Mouse (Mus musculus) cerebellum, adult 2 months (tissue): ENCODE data around the gene Nxph4.

Experiments
- CTCF ChIP-seq: fragments of 200-500 bp; IDR thresholded peaks from 2 replicates; pipeline ENCODE4 v1.5.1; 2011; ENCODE audit warnings: low read depth, mild to moderate bottlenecking, control low read depth, low read length, moderate library complexity, borderline replicate concordance; ENCODE audit not compliant: insufficient read depth
- POLR2A ChIP-seq: fragments of 200-500 bp; IDR thresholded peaks from 2 replicates; pipeline ENCODE4 v1.6.1; 2011; ENCODE audit warnings: low read length, control low read depth, borderline replicate concordance; ENCODE audit not compliant: insufficient read depth

DNA sequence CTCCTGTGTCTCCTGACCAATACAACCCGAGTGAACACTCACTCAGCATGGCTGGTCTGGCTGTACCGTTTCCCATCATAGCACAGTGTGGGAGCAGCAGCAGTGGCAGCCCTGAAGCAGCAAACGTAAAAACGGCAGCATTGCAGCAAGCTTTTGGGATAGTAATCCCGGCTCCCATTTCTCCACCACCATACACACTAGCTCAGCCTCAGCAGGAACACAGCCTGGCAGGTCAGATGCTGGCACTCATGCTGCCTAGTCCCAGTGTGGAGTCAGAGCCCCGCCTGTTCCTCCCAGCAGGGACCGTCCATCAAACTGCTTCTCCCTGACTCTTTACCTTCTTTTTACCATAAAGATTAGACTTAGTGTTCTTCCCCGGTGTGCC lies 43.2 kb downstream of the Nxph4 start:
- TF ChIP-seq CTCF: no peak
- TF ChIP-seq POLR2A: no peak
